Mouse (Mus musculus): ENCODE data around the gene Tnk2. TPM values are rescaled to one million over a fixed set of nuclear protein-coding genes. Genes with fewer than 3 reads are reported as not detected.
A peak's percentile ranks its signal among the peaks of the same experiment; 100 is the strongest.

The Tnk2 gene
- polyA plus RNA-seq, 1 experiment from 2014 or later, result 7.3 TPM

GRCm38 (mm10) chr16:32672250-32672649, 28.6 kb downstream of the Tnk2 start:
- Histone ChIP-seq H3K9ac (ENCODE audit: low read length) (no peak overlapping the region), H3K4me3 (ENCODE audit: control insufficient read depth in 1 of 2, insufficient read depth in 1 of 2, low read depth in 1 of 2, low read length in 2 of 2) (no peak overlapping the region), H3K27ac (replicated peaks in 1 of 2; ENCODE audit: control insufficient read depth in 1 of 2, insufficient read depth in 1 of 2, low read depth in 2 of 2, low read length in 2 of 2) (no peak overlapping the region), H3K36me3 (ENCODE audit: control insufficient read depth, insufficient read depth, low read length) (peaks cover 59% of the 10 kb centered on the region), H3K27me3 (ENCODE audit: control insufficient read depth, insufficient read depth, low read length) (no peaks in the 10 kb centered on the region), H3K4me1 (ENCODE audit: control insufficient read depth in 2 of 2, insufficient read depth in 2 of 2, low read length in 2 of 2) (peaks cover 36 to 38% of the 10 kb centered on the region in 2 experiments), H3K4me2 (ENCODE audit: low read length) (no peak overlapping the region), H3K9me3 (ENCODE audit: control insufficient read depth, low read length) (no peaks in the 10 kb centered on the region)
- WGBS, result 87% methylated on average over 7 of the region's 7 CpGs
- ATAC-seq (ENCODE audit: insufficient number of reproducible peaks, insufficient read depth, low FRiP score, low read depth), result no peak

- peaks cover 64% of the 10 kb centered on the region for H3K36me3 ChIP-seq (ENCODE audit: control insufficient read depth, insufficient read depth, low read length)
- no peak for ATAC-seq (ENCODE audit: insufficient number of reproducible peaks, insufficient read depth, low FRiP score, low read depth)
- no peaks in the 10 kb centered on the region for H3K27me3 ChIP-seq (ENCODE audit: control insufficient read depth, insufficient read depth, low read length)
- H3K27ac ChIP-seq (replicated peaks in 1 of 2; ENCODE audit: control insufficient read depth in 1 of 2, insufficient read depth in 1 of 2, low read depth in 2 of 2, low read length in 2 of 2), result no peak overlapping the region
- no peak overlapping the region for H3K4me2 ChIP-seq (ENCODE audit: low read length)
- no peaks in the 10 kb centered on the region for H3K9me3 ChIP-seq (ENCODE audit: control insufficient read depth, low read length)
- 75% methylated on average over 13 of the region's 13 CpGs for WGBS
- no peak overlapping the region for H3K4me3 ChIP-seq (ENCODE audit: control insufficient read depth in 1 of 2, insufficient read depth in 1 of 2, low read depth in 1 of 2, low read length in 2 of 2)
- H3K4me1 ChIP-seq (ENCODE audit: control insufficient read depth in 2 of 2, insufficient read depth in 2 of 2, low read length in 2 of 2), result peaks cover 29 to 31% of the 10 kb centered on the region in 2 experiments
- no peak overlapping the region for H3K9ac ChIP-seq (ENCODE audit: low read length)
These were observed 29.3 kb downstream of the Tnk2 start for GRCm38 (mm10) chr16:32672861-32673560.

- no peak for ATAC-seq (ENCODE audit: insufficient number of reproducible peaks, insufficient read depth, low FRiP score, low read depth)
- H3K36me3 ChIP-seq (ENCODE audit: control insufficient read depth, insufficient read depth, low read length), result peaks cover 71% of the 10 kb centered on the region
- no peaks in the 10 kb centered on the region for H3K9me3 ChIP-seq (ENCODE audit: control insufficient read depth, low read length)
- H3K4me2 ChIP-seq (ENCODE audit: low read length), result no peak overlapping the region
- 84% methylated on average over 17 of the region's 17 CpGs for WGBS
- H3K27me3 ChIP-seq (ENCODE audit: control insufficient read depth, insufficient read depth, low read length), result no peaks in the 10 kb centered on the region
- peaks cover 24% of the 10 kb centered on the region in 2 experiments for H3K4me1 ChIP-seq (ENCODE audit: control insufficient read depth in 2 of 2, insufficient read depth in 2 of 2, low read length in 2 of 2)
- no peak overlapping the region for H3K9ac ChIP-seq (ENCODE audit: low read length)
- H3K4me3 ChIP-seq (ENCODE audit: control insufficient read depth in 1 of 2, insufficient read depth in 1 of 2, low read depth in 1 of 2, low read length in 2 of 2), result no peak overlapping the region
- no peak overlapping the region for H3K27ac ChIP-seq (replicated peaks in 1 of 2; ENCODE audit: control insufficient read depth in 1 of 2, insufficient read depth in 1 of 2, low read depth in 2 of 2, low read length in 2 of 2)
These were observed 30.6 kb downstream of the Tnk2 start for GRCm38 (mm10) chr16:32674121-32674740.

GRCm38 (mm10) chr16:32677040-32677700, 33.5 kb downstream of the Tnk2 start:
- no peaks in the 10 kb centered on the region for H3K27me3 ChIP-seq (ENCODE audit: control insufficient read depth, insufficient read depth, low read length)

GRCm38 (mm10) chr16:32677903-32678302, 34.2 kb downstream of the Tnk2 start:
- Histone ChIP-seq H3K4me1 (ENCODE audit: control insufficient read depth in 2 of 2, insufficient read depth in 2 of 2, low read length in 2 of 2) (peaks cover under 1 to 3% of the 10 kb centered on the region in 2 experiments; a peak in 1 of 4 replicates), H3K4me3 (ENCODE audit: control insufficient read depth in 1 of 2, insufficient read depth in 1 of 2, low read depth in 1 of 2, low read length in 2 of 2) (no peak overlapping the region), H3K27me3 (ENCODE audit: control insufficient read depth, insufficient read depth, low read length) (no peaks in the 10 kb centered on the region), H3K9me3 (ENCODE audit: control insufficient read depth, low read length) (no peaks in the 10 kb centered on the region), H3K27ac (replicated peaks in 1 of 2; ENCODE audit: control insufficient read depth in 1 of 2, insufficient read depth in 1 of 2, low read depth in 2 of 2, low read length in 2 of 2) (no peak overlapping the region), H3K36me3 (ENCODE audit: control insufficient read depth, insufficient read depth, low read length) (peaks cover 75% of the 10 kb centered on the region), H3K9ac (ENCODE audit: low read length) (no peak overlapping the region), H3K4me2 (ENCODE audit: low read length) (no peak overlapping the region)
- WGBS, result 78% methylated on average over 14 of the region's 14 CpGs
- ATAC-seq (ENCODE audit: insufficient number of reproducible peaks, insufficient read depth, low FRiP score, low read depth), result no peak

More at GRCm38 (mm10) chr16:32677040-32677700, 33.5 kb downstream of the Tnk2 start:
- WGBS, result 66% methylated on average over 10 of the region's 10 CpGs
- Histone ChIP-seq H3K9me3 (ENCODE audit: control insufficient read depth, low read length) (no peaks in the 10 kb centered on the region), H3K36me3 (ENCODE audit: control insufficient read depth, insufficient read depth, low read length) (peaks cover 73% of the 10 kb centered on the region), H3K4me2 (ENCODE audit: low read length) (no peak overlapping the region), H3K4me3 (ENCODE audit: control insufficient read depth in 1 of 2, insufficient read depth in 1 of 2, low read depth in 1 of 2, low read length in 2 of 2) (no peak overlapping the region), H3K9ac (ENCODE audit: low read length) (peak overlapping the region; percentile 16; the same call in 1 of the 2 replicates), H3K4me1 (ENCODE audit: control insufficient read depth in 2 of 2, insufficient read depth in 2 of 2, low read length in 2 of 2) (peaks cover 3 to 5% of the 10 kb centered on the region in 2 experiments; a peak in 2 of 4 replicates), H3K27ac (replicated peaks in 1 of 2; ENCODE audit: control insufficient read depth in 1 of 2, insufficient read depth in 1 of 2, low read depth in 2 of 2, low read length in 2 of 2) (no peak overlapping the region)
- no peak for ATAC-seq (ENCODE audit: insufficient number of reproducible peaks, insufficient read depth, low FRiP score, low read depth)

GRCm38 (mm10) chr16:32678812-32679211, 35.1 kb downstream of the Tnk2 start:
- Histone ChIP-seq H3K4me1 (ENCODE audit: control insufficient read depth in 2 of 2, insufficient read depth in 2 of 2, low read length in 2 of 2) (peaks cover 0 to 3% of the 10 kb centered on the region in 2 experiments; a peak in 1 of 4 replicates), H3K27ac (replicated peaks in 1 of 2; ENCODE audit: control insufficient read depth in 1 of 2, insufficient read depth in 1 of 2, low read depth in 2 of 2, low read length in 2 of 2) (no peak overlapping the region), H3K9me3 (ENCODE audit: control insufficient read depth, low read length) (no peaks in the 10 kb centered on the region), H3K4me3 (ENCODE audit: control insufficient read depth in 1 of 2, insufficient read depth in 1 of 2, low read depth in 1 of 2, low read length in 2 of 2) (no peak overlapping the region), H3K9ac (ENCODE audit: low read length) (no peak overlapping the region), H3K27me3 (ENCODE audit: control insufficient read depth, insufficient read depth, low read length) (no peaks in the 10 kb centered on the region), H3K36me3 (ENCODE audit: control insufficient read depth, insufficient read depth, low read length) (peaks cover 78% of the 10 kb centered on the region), H3K4me2 (ENCODE audit: low read length) (no peak overlapping the region)
- no peak for ATAC-seq (ENCODE audit: insufficient number of reproducible peaks, insufficient read depth, low FRiP score, low read depth)
- WGBS, result 82% methylated on average over 14 of the region's 14 CpGs

- Histone ChIP-seq H3K4me2 (ENCODE audit: low read length) (no peak overlapping the region), H3K9me3 (ENCODE audit: control insufficient read depth, low read length) (no peaks in the 10 kb centered on the region), H3K9ac (ENCODE audit: low read length) (no peak overlapping the region), H3K27me3 (ENCODE audit: control insufficient read depth, insufficient read depth, low read length) (no peaks in the 10 kb centered on the region), H3K27ac (replicated peaks in 1 of 2; ENCODE audit: control insufficient read depth in 1 of 2, insufficient read depth in 1 of 2, low read depth in 2 of 2, low read length in 2 of 2) (no peak overlapping the region), H3K4me3 (ENCODE audit: control insufficient read depth in 1 of 2, insufficient read depth in 1 of 2, low read depth in 1 of 2, low read length in 2 of 2) (no peak overlapping the region), H3K4me1 (ENCODE audit: control insufficient read depth in 2 of 2, insufficient read depth in 2 of 2, low read length in 2 of 2) (peaks cover 0 to 3% of the 10 kb centered on the region in 2 experiments; a peak in 1 of 4 replicates), H3K36me3 (ENCODE audit: control insufficient read depth, insufficient read depth, low read length) (peaks cover 72% of the 10 kb centered on the region)
- WGBS, result 85% methylated on average over 15 of the region's 16 CpGs
- no peak for ATAC-seq (ENCODE audit: insufficient number of reproducible peaks, insufficient read depth, low FRiP score, low read depth)
These were observed 36.3 kb downstream of the Tnk2 start for GRCm38 (mm10) chr16:32679976-32680375.
